Mouse (Mus musculus): ENCODE measurements around the gene Nras. TPM values are rescaled to one million over a fixed set of nuclear protein-coding genes. Genes with fewer than 3 reads are reported as not detected.

Nras gene
- 159 and 167 TPM in 2 replicates for polyA plus RNA-seq (2014; fragmentation: Nextera tagmentation; extraction: Ambion mirVana)

GRCm38 (mm10) chr3:103058207-103059157 lies at the start of gene Nras:
Gene Nras, plus strand, starts transcription at chr3:103058285.
- H3K4me2 ChIP-seq: peak within 1 kb of the TSS; percentile 67
- WGBS: 3% methylated on average over 46 of the region's 46 CpGs
- DNase-seq (ENCODE audit: low spot score, missing footprints) (peak; percentile 100), ATAC-seq (ENCODE audit: low FRiP score) (peak; percentile 99)
- H3K36me3 ChIP-seq (ENCODE audit: control insufficient read depth, insufficient read depth, low read length): peaks cover 21% of the 10 kb centered on the region
- H3K4me3 ChIP-seq (ENCODE audit: low read depth, low read length): peak within 1 kb of the TSS; percentile 75
- H3K27ac ChIP-seq (ENCODE audit: low read depth, low read length): peak within 1 kb of the TSS; percentile 91
- H3K9me3 ChIP-seq (ENCODE audit: control insufficient read depth, low read length): no peaks in the 10 kb centered on the region
- H3K27me3 ChIP-seq (ENCODE audit: control insufficient read depth, insufficient read depth, low read length): no peaks in the 10 kb centered on the region
- peak within 1 kb of the TSS; percentile 89 for H3K9ac ChIP-seq (ENCODE audit: low read length)
- peaks cover 6% of the 10 kb centered on the region; the same call in 1 of the 2 replicates for H3K4me1 ChIP-seq (ENCODE audit: control insufficient read depth, insufficient read depth, low read length)

- no peak overlapping the region for H3K4me3 ChIP-seq (ENCODE audit: low read depth, low read length)
- H3K4me1 ChIP-seq (ENCODE audit: control insufficient read depth, insufficient read depth, low read length): peaks cover 1% of the 10 kb centered on the region; the same call in 1 of the 2 replicates
- WGBS: 68% methylated on average over 2 of the region's 2 CpGs
- H3K9ac ChIP-seq (ENCODE audit: low read length): no peak overlapping the region
- no peak overlapping the region for H3K4me2 ChIP-seq
- ATAC-seq (ENCODE audit: low FRiP score): no peak
- H3K36me3 ChIP-seq (ENCODE audit: control insufficient read depth, insufficient read depth, low read length): no peaks in the 10 kb centered on the region
- no peak for DNase-seq (ENCODE audit: low spot score, missing footprints)
- no peaks in the 10 kb centered on the region for H3K9me3 ChIP-seq (ENCODE audit: control insufficient read depth, low read length)
- no peaks in the 10 kb centered on the region for H3K27me3 ChIP-seq (ENCODE audit: control insufficient read depth, insufficient read depth, low read length)
- no peak overlapping the region for H3K27ac ChIP-seq (ENCODE audit: low read depth, low read length)
These were observed 40.7 kb upstream of the Nras start for GRCm38 (mm10) chr3:103017350-103017749.

- Histone ChIP-seq H3K9me3 (ENCODE audit: control insufficient read depth, low read length) (no peaks in the 10 kb centered on the region), H3K27ac (ENCODE audit: low read depth, low read length) (no peak overlapping the region), H3K4me3 (ENCODE audit: low read depth, low read length) (no peak overlapping the region), H3K27me3 (ENCODE audit: control insufficient read depth, insufficient read depth, low read length) (no peaks in the 10 kb centered on the region), H3K9ac (ENCODE audit: low read length) (peak overlapping the region; percentile 99; the same call in 1 of the 2 replicates), H3K36me3 (ENCODE audit: control insufficient read depth, insufficient read depth, low read length) (no peaks in the 10 kb centered on the region), H3K4me1 (ENCODE audit: control insufficient read depth, insufficient read depth, low read length) (peaks cover 3% of the 10 kb centered on the region; the same call in 1 of the 2 replicates), H3K4me2 (peak overlapping the region; percentile 48; the same call in 1 of the 2 replicates)
- DNase-seq (ENCODE audit: low spot score, missing footprints): no peak
- 87% methylated on average over 2 of the region's 2 CpGs for WGBS
- no peak for ATAC-seq (ENCODE audit: low FRiP score)
These were observed 38.6 kb upstream of the Nras start for GRCm38 (mm10) chr3:103019462-103019861.

GRCm38 (mm10) chr3:103020249-103020942 lies 37.7 kb upstream of the Nras start, which contains the start of gene Csde1:
Gene Csde1, plus strand, starts transcription at chr3:103020426.
- peaks cover 3% of the 10 kb centered on the region; the same call in 1 of the 2 replicates for H3K4me1 ChIP-seq (ENCODE audit: control insufficient read depth, insufficient read depth, low read length)
- no peaks in the 10 kb centered on the region for H3K36me3 ChIP-seq (ENCODE audit: control insufficient read depth, insufficient read depth, low read length)
- ATAC-seq (ENCODE audit: low FRiP score): peak; percentile 95
- H3K9ac ChIP-seq (ENCODE audit: low read length): peak within 1 kb of the TSS; percentile 99
- DNase-seq (ENCODE audit: low spot score, missing footprints): peak; percentile 100
- H3K27ac ChIP-seq (ENCODE audit: low read depth, low read length): peak within 1 kb of the TSS; percentile 93
- peak within 1 kb of the TSS; percentile 53 for H3K4me2 ChIP-seq
- no peaks in the 10 kb centered on the region for H3K27me3 ChIP-seq (ENCODE audit: control insufficient read depth, insufficient read depth, low read length)
- under 1% methylated on average over 55 of the region's 55 CpGs for WGBS
- no peaks in the 10 kb centered on the region for H3K9me3 ChIP-seq (ENCODE audit: control insufficient read depth, low read length)
- peak within 1 kb of the TSS; percentile 90 for H3K4me3 ChIP-seq (ENCODE audit: low read depth, low read length)

- ATAC-seq (ENCODE audit: low FRiP score): peak; percentile 95
- Histone ChIP-seq H3K9me3 (ENCODE audit: control insufficient read depth, low read length) (no peaks in the 10 kb centered on the region), H3K9ac (ENCODE audit: low read length) (peak overlapping the region; percentile 99), H3K4me3 (ENCODE audit: low read depth, low read length) (peak overlapping the region; percentile 90), H3K4me2 (peak overlapping the region; percentile 53), H3K4me1 (ENCODE audit: control insufficient read depth, insufficient read depth, low read length) (peaks cover 3% of the 10 kb centered on the region; the same call in 1 of the 2 replicates), H3K36me3 (ENCODE audit: control insufficient read depth, insufficient read depth, low read length) (no peaks in the 10 kb centered on the region), H3K27ac (ENCODE audit: low read depth, low read length) (peak overlapping the region; percentile 93), H3K27me3 (ENCODE audit: control insufficient read depth, insufficient read depth, low read length) (no peaks in the 10 kb centered on the region)
- under 1% methylated on average over 36 of the region's 37 CpGs for WGBS
- peak; percentile 99 for DNase-seq (ENCODE audit: low spot score, missing footprints)
These were observed 37.0 kb upstream of the Nras start for GRCm38 (mm10) chr3:103020943-103021638.

- Histone ChIP-seq H3K9me3 (ENCODE audit: control insufficient read depth, low read length) (no peaks in the 10 kb centered on the region), H3K9ac (ENCODE audit: low read length) (no peak overlapping the region), H3K4me1 (ENCODE audit: control insufficient read depth, insufficient read depth, low read length) (peaks cover 3% of the 10 kb centered on the region; the same call in 1 of the 2 replicates), H3K4me2 (no peak overlapping the region), H3K27me3 (ENCODE audit: control insufficient read depth, insufficient read depth, low read length) (no peaks in the 10 kb centered on the region), H3K4me3 (ENCODE audit: low read depth, low read length) (no peak overlapping the region), H3K27ac (ENCODE audit: low read depth, low read length) (no peak overlapping the region), H3K36me3 (ENCODE audit: control insufficient read depth, insufficient read depth, low read length) (peaks cover 5% of the 10 kb centered on the region; the same call in 1 of the 2 replicates)
- ATAC-seq (ENCODE audit: low FRiP score): no peak
- WGBS: 98% methylated on average over 1 of the region's 1 CpGs
- DNase-seq (ENCODE audit: low spot score, missing footprints): no peak
These were observed 31.9 kb upstream of the Nras start for GRCm38 (mm10) chr3:103026174-103026573.

- no peaks in the 10 kb centered on the region for H3K9me3 ChIP-seq (ENCODE audit: control insufficient read depth, low read length)
- DNase-seq (ENCODE audit: low spot score, missing footprints) (no peak), ATAC-seq (ENCODE audit: low FRiP score) (no peak)
- H3K4me3 ChIP-seq (ENCODE audit: low read depth, low read length): no peak overlapping the region
- H3K36me3 ChIP-seq (ENCODE audit: control insufficient read depth, insufficient read depth, low read length): peaks cover 12% of the 10 kb centered on the region; the same call in 1 of the 2 replicates
- H3K9ac ChIP-seq (ENCODE audit: low read length): no peak overlapping the region
- no peaks in the 10 kb centered on the region; the same call in 1 of the 2 replicates for H3K27me3 ChIP-seq (ENCODE audit: control insufficient read depth, insufficient read depth, low read length)
- H3K27ac ChIP-seq (ENCODE audit: low read depth, low read length): no peak overlapping the region
- H3K4me1 ChIP-seq (ENCODE audit: control insufficient read depth, insufficient read depth, low read length): no peaks in the 10 kb centered on the region
- no peak overlapping the region for H3K4me2 ChIP-seq
- 93% methylated on average over 6 of the region's 6 CpGs for WGBS
These were observed 17.8 kb upstream of the Nras start for GRCm38 (mm10) chr3:103040285-103040684.

- no peaks in the 10 kb centered on the region; the same call in 1 of the 2 replicates for H3K27me3 ChIP-seq (ENCODE audit: control insufficient read depth, insufficient read depth, low read length)
- ATAC-seq (ENCODE audit: low FRiP score) (no peak), DNase-seq (ENCODE audit: low spot score, missing footprints) (no peak)
- H3K4me3 ChIP-seq (ENCODE audit: low read depth, low read length): no peak overlapping the region
- H3K27ac ChIP-seq (ENCODE audit: low read depth, low read length): no peak overlapping the region
- no peaks in the 10 kb centered on the region for H3K4me1 ChIP-seq (ENCODE audit: control insufficient read depth, insufficient read depth, low read length)
- no peaks in the 10 kb centered on the region for H3K9me3 ChIP-seq (ENCODE audit: control insufficient read depth, low read length)
- H3K9ac ChIP-seq (ENCODE audit: low read length): no peak overlapping the region
- H3K36me3 ChIP-seq (ENCODE audit: control insufficient read depth, insufficient read depth, low read length): peaks cover 15% of the 10 kb centered on the region; the same call in 1 of the 2 replicates
- 84% methylated on average over 1 of the region's 1 CpGs for WGBS
- H3K4me2 ChIP-seq: no peak overlapping the region
These were observed 17.2 kb upstream of the Nras start for GRCm38 (mm10) chr3:103040861-103041379.

Data from midbrain, embryonic 11.5 days (tissue).